Mouse (Mus musculus) heart, adult 2 months (tissue): ENCODE measurements around the gene Rbm5. TPM values are rescaled to one million over a fixed set of nuclear protein-coding genes. Genes with fewer than 3 reads are reported as not detected.

ENCODE experiments used
- DNase-seq, 2 experiments: peaks; one replicate each; pipeline ENCODE4 v3.0.0; 2021
- H3K27ac ChIP-seq: fragments of 200-600 bp; 2 replicates; pipeline ENCODE4 v1.8.1; 2022
- H3K27me3 ChIP-seq: fragments of 200-500 bp; 2 replicates; pipeline ENCODE4 v1.6.1; 2012; ENCODE audit warnings: mild to moderate bottlenecking, low read length, inconsistent platforms, mixed read lengths; ENCODE audit not compliant: control insufficient read depth, insufficient read depth
- H3K36me3 ChIP-seq: fragments of 200-500 bp; 2 replicates; pipeline ENCODE4 v1.6.1; 2012; ENCODE audit warnings: low read length, inconsistent platforms; ENCODE audit not compliant: control insufficient read depth, insufficient read depth
- H3K4me1 ChIP-seq: fragments of 200-500 bp; 2 replicates; pipeline ENCODE4 v1.6.1; 2011; ENCODE audit warnings: low read length; ENCODE audit not compliant: control insufficient read depth, insufficient read depth
- H3K4me3 ChIP-seq: fragments of 200-600 bp; 2 replicates; pipeline ENCODE4 v1.8.1; 2022
- H3K79me2 ChIP-seq: fragments of 200-500 bp; replicated peaks from 2 replicates; pipeline ENCODE4 v1.6.1; 2012; ENCODE audit warnings: mild to moderate bottlenecking, inconsistent platforms, low read length, moderate library complexity, mixed read lengths; ENCODE audit not compliant: control insufficient read depth, insufficient read depth
- H3K9ac ChIP-seq: fragments of 200-500 bp; 2 replicates; pipeline ENCODE4 v1.6.1; 2012; ENCODE audit warnings: low read depth, mild to moderate bottlenecking, control low read depth, inconsistent platforms, low read length, mixed read lengths
- CTCF ChIP-seq: fragments of 200-600 bp; IDR thresholded peaks from 2 replicates; pipeline ENCODE4 v1.8.1; 2022; ENCODE audit warnings: antibody characterized with exemption, mild to moderate bottlenecking, moderate library complexity
- EP300 ChIP-seq: fragments of 200-500 bp; IDR thresholded peaks from 2 replicates; pipeline ENCODE4 v1.6.1; 2011; ENCODE audit warnings: low read depth, low read length, control low read depth; ENCODE audit not compliant: insufficient read depth
- POLR2A ChIP-seq: fragments of 200-500 bp; IDR thresholded peaks from 2 replicates; pipeline ENCODE4 v1.6.1; 2011; ENCODE audit warnings: mild to moderate bottlenecking, low read depth, low read length, control low read depth; ENCODE audit not compliant: insufficient read depth
- WGBS: fragments of 180-500 bp; shearing (Covaris S2); methylation state at CpG from one replicate; pipeline ENCODE4 v1.1.7; 2018; 5-methylcytosine and 5-hydroxymethylcytosine counted together
- intact Hi-C: fragments of 180-260 bp; cut with DNase I; formaldehyde crosslinking; loops from one replicate; pipeline ENCODE4 v1.15.1; 2025
- long read RNA-seq: library from polyadenylated mRNA; stranded (forward); transcript quantifications from one replicate; pipeline ENCODE4 v2.0.0, GENCODE M21; 2021
- polyA plus RNA-seq: library from polyadenylated mRNA; depleted of rRNA; stranded (reverse); fragments of >200 nt; gene quantifications from 2 replicates; pipeline ENCODE4 v1.2.3, GENCODE M21; 2012; rRNA removed
- total RNA-seq, 2 experiments: library from RNA; stranded (reverse); gene quantifications; 2 replicates each; pipeline ENCODE4 v1.2.3; 2021

The Rbm5 gene
- total RNA-seq (10 to 100 TPM; 38.9 to 54.6 TPM), polyA plus RNA-seq (50.5 and 68.3 TPM in 2 replicates)
- long read RNA-seq, transcript Rbm5-214 (25 exons, 3,205 nt), result major isoform, 28 of 47 reads
- long read RNA-seq, partial matches to known transcripts, result 10 of 47 reads
- long read RNA-seq, other reads (novel, unspliced or antisense), result 7 of 47 reads

DNA sequence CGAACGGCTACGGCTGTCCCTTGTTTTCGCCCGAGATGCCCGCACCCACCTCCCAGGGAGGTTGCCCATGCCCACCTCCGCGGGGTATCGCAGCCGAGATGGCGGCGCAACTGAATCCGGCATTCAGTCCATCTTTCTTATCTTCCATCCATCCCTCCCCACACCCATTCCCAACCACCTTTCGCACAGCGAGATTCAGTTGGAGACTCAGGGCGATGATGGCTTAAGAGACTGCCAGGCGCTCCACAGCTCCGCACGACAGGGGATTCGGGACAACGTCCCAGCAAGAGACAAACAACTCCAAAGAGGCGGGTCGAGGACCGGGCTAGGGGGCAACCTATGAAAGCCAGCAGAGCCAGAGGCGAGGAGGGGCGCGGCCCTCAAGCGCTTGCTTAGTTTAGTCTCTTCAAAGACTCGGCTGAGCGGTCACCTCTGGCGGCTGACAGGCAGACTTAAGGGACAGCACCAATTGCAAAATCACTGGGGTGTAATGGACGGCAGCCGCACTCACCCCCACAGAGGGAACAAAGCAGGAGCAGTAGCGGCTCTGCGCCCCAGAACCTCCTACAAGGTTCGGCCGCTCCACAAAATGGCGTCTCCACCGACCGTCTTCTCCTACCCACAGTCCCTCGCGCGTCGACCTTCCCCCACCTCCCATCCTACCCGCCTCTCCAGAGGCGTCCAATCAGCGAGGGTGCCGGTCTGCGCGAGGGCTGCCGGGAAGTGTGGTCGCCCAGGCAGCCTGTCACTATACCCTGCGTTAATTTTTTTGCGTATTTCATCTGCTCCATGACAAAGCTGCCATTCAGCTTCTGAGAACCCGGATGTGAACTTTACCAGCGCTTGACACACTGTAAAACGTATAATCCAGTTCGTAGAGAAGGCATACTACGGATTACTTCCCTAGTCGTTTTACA lies at the start of gene Rbm5:
Gene Rbm5, minus strand, starts transcription at position 623 of the 917 bp plus-strand sequence.
- Histone ChIP-seq H3K9ac (peak within 1 kb of the TSS; percentile 90), H3K27me3 (no peaks in the 10 kb centered on the region), H3K79me2 (peaks cover 4% of the 10 kb centered on the region), H3K4me1 (peaks cover 4% of the 10 kb centered on the region; the same call in 1 of the 2 replicates), H3K27ac (peak within 1 kb of the TSS; percentile 95), H3K4me3 (peak within 1 kb of the TSS; percentile 95), H3K36me3 (peaks cover 22% of the 10 kb centered on the region)
- WGBS, result under 1% methylated on average over 60 of the region's 60 CpGs
- intact Hi-C loops, result loop anchor here (10.0 kb wide), 1 partner anchor 294 kb away; no protein-coding TSS in a partner anchor
- DNase-seq, result peak; percentile 91 to 95
- TF ChIP-seq EP300 (peak; percentile 72), POLR2A (peak; percentile 97), CTCF (no peak)

DNA sequence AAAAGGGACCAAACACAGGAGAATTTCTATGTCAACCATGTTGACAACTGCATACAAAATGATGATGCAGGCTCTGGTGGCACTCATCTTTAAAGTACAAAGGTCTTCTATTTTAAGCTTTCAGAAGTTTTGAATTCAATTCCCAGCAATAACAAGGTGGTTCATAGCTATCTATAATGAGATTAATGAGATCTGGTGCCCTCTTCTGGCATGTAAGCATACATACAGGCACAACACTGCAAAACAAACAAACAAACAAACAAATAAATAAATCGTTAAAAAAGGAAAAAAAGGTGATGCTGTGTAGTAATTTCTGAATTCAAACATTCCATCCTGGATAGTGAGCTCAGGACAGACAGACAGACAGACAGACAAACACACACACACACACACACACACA lies 41.3 kb upstream of the Rbm5 start:
- H3K4me1 ChIP-seq, result no peaks in the 10 kb centered on the region
- no peaks in the 10 kb centered on the region for H3K79me2 ChIP-seq
- H3K27me3 ChIP-seq, result no peaks in the 10 kb centered on the region
- intact Hi-C loops, result no loop called here
- H3K9ac ChIP-seq, result no peak overlapping the region
- no peak overlapping the region for H3K27ac ChIP-seq
- H3K4me3 ChIP-seq, result no peak overlapping the region
- no peak for DNase-seq
- no peaks in the 10 kb centered on the region for H3K36me3 ChIP-seq
- peak; percentile 35 for TF ChIP-seq CTCF
- TF ChIP-seq EP300, result no peak
- no peak for TF ChIP-seq POLR2A
- 89% methylated on average over 1 of the region's 1 CpGs for WGBS

DNA sequence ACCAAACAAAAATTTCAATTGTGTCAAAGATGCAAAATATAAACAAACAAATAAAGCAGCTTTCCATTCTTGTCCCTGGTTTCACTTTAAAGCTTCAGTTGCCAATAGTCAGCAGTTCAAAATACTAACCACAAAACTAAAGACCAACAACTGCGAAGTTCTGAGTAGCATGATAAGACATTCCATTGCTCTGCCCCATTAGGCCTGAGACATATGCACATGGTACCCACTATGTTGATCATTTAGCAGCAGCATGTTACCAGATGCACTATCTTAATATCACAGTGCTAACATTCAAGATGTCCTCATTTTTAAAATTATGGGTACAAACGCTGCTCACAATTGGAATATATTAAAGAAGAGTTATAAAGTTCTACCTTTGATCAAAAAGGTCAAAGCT lies 40.2 kb upstream of the Rbm5 start:
- 98% methylated on average over 2 of the region's 2 CpGs for WGBS
- no peak overlapping the region for H3K27ac ChIP-seq
- no peak for DNase-seq
- no peak overlapping the region for H3K9ac ChIP-seq
- H3K36me3 ChIP-seq, result no peaks in the 10 kb centered on the region
- no peaks in the 10 kb centered on the region for H3K27me3 ChIP-seq
- TF ChIP-seq POLR2A (no peak), CTCF (no peak), EP300 (no peak)
- no peaks in the 10 kb centered on the region for H3K79me2 ChIP-seq
- H3K4me1 ChIP-seq, result no peaks in the 10 kb centered on the region
- intact Hi-C loops, result no loop called here
- no peak overlapping the region for H3K4me3 ChIP-seq

DNA sequence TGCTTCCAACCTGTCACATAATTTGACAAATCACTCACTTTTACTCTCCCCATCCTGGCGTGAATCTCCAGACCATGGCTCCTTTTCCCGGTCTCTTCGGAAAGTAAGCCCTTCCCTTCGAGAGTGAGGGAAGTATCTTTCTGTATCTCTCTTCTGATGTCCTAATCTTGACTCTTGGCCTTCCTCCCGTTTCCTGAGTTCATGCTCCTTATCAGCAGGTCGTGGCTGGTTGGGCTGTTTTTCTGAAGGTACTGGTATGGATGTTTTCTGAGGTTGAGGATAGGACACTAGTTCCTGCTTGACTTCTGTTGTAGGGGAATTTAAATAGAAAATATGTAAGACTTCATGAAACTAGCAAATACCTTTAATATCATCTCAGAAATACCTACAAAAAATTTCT lies 20.9 kb upstream of the Rbm5 start:
- Histone ChIP-seq H3K4me3 (no peak overlapping the region), H3K9ac (no peak overlapping the region), H3K36me3 (no peaks in the 10 kb centered on the region; the same call in 1 of the 2 replicates), H3K79me2 (no peaks in the 10 kb centered on the region), H3K27me3 (no peaks in the 10 kb centered on the region), H3K4me1 (no peaks in the 10 kb centered on the region), H3K27ac (no peak overlapping the region)
- WGBS, result 42% methylated on average over 6 of the region's 6 CpGs
- intact Hi-C loops, result no loop called here
- no peak for DNase-seq
- TF ChIP-seq CTCF (no peak), POLR2A (no peak), EP300 (no peak)

DNA sequence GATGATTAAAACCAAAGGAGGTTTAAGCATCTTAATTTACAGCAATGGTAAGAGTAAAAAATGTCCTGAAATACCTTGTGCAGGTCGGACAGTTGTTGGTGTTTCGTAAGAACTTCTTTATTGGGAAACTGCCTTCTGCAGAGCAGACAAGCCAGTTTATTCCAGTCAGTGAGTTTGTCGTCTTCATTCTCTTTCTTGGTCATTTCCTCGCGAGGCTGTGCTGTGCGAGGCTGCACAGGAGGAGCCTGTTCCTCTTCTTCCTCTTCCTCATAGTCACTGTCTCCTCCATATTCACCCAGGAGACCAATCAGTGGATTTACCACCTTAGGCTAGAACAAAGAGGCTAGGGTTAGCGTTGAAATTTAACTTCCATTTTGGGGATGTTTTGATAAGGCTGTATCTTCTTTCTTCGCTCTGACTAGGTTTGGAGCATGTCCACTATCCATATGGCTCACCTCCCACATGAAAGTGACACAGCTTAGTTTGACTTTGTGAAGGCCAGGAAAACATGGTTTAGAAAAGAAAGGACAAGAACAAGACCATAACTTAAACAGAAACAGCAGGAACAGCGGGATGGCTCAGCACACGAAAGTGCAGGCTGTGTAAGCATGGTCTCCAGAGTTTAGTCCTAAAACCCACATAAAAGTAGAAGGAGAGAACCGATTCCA lies 11.9 kb upstream of the Rbm5 start:
- Histone ChIP-seq H3K36me3 (peaks cover 4% of the 10 kb centered on the region), H3K79me2 (no peaks in the 10 kb centered on the region), H3K27me3 (no peaks in the 10 kb centered on the region), H3K4me3 (no peak overlapping the region), H3K27ac (no peak overlapping the region), H3K9ac (no peak overlapping the region), H3K4me1 (no peaks in the 10 kb centered on the region)
- intact Hi-C loops, result no loop called here
- 87% methylated on average over 11 of the region's 11 CpGs for WGBS
- TF ChIP-seq POLR2A (no peak), CTCF (no peak), EP300 (no peak)
- DNase-seq, result no peak

DNA sequence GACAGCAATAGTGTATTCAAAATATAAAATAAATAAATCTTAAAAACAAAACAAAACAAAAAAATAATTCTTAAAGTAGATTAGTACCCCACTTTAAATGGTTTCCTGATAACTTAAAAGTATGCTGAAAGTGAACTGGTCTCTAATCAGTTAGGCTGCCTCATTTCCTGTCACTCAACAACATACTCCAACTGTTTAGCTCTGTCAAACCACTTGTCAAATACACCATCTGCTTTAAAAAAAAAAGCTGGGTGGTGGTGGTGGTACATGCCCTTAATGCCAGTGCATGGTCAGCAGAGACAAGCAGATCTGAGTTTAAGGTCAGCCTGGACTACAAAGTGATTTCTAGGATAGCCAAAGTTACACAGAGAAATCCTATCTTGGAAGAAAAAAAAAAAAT lies 6.0 kb upstream of the Rbm5 start:
- DNase-seq, result no peak
- intact Hi-C loops, result loop anchor here (10.0 kb wide), 1 partner anchor 288 kb away; no protein-coding TSS in a partner anchor
- no peak overlapping the region for H3K9ac ChIP-seq
- TF ChIP-seq CTCF, result no peak
- TF ChIP-seq EP300, result no peak
- no peak for TF ChIP-seq POLR2A
- no peaks in the 10 kb centered on the region; the same call in 1 of the 2 replicates for H3K79me2 ChIP-seq
- no peak overlapping the region for H3K4me3 ChIP-seq
- no peak overlapping the region for H3K27ac ChIP-seq
- H3K4me1 ChIP-seq, result no peaks in the 10 kb centered on the region
- peaks cover 8% of the 10 kb centered on the region for H3K36me3 ChIP-seq
- H3K27me3 ChIP-seq, result no peaks in the 10 kb centered on the region
